Mouse (Mus musculus) spleen, adult 12 weeks (tissue): ENCODE measurements around the gene Fto.

ENCODE experiments used
- DNase-seq: peaks from one replicate; pipeline ENCODE4 v3.0.0; 2022; ENCODE audit warnings: low spot score

Gene Fto

DNA sequence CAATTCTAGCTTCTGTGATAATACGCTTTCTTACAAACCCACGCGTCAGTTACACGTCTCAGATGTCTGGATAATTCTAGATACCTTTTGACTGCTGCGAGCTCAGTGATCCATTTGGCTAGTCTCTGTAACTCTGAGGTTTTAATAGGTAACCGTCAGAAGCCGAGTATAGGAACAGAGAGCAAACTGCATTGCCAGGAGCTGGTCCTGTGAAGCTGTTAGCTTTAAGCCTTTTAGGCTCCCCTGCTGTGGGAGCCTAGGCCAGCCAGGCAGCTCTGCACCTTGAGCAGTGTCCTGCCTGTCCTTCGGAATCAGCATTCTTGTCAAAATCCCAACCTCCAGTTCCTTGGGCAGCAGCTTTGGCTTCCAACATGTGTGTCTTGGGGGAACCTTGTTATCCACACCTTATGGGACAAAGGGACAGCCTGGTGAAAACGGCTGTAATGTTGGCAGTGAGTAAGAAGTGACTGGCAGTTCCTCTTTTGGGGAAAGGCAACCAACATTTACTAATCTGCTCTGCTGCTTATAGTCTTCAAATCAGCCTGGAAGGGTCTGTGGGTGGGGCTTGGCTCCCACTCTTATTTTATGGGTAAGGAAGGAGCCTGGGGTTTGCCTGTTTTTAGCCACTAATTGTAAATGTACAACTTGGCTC, 77.2 kb downstream of the Fto start:
- DNase-seq: no peak

DNA sequence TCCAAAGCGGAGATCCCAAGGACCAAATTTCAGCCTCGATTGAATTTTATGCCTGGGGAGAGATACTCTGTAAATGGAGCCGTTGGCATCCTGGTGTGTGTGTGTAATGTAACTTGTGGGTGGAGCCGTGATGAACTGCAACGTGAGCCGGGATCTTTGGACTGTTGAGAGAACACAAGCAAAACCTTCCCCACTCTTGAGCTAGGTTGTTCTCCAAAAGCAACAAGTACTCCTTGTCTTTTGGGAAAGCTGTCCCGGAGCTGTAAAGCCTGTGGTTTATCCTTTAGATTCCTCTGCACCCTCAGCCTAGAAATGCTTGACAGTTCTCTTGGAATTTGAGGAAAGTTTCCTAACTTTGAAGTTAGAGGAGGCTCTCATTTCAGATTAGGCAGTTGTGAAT, 78.9 kb downstream of the Fto start:
- DNase-seq: no peak

DNA sequence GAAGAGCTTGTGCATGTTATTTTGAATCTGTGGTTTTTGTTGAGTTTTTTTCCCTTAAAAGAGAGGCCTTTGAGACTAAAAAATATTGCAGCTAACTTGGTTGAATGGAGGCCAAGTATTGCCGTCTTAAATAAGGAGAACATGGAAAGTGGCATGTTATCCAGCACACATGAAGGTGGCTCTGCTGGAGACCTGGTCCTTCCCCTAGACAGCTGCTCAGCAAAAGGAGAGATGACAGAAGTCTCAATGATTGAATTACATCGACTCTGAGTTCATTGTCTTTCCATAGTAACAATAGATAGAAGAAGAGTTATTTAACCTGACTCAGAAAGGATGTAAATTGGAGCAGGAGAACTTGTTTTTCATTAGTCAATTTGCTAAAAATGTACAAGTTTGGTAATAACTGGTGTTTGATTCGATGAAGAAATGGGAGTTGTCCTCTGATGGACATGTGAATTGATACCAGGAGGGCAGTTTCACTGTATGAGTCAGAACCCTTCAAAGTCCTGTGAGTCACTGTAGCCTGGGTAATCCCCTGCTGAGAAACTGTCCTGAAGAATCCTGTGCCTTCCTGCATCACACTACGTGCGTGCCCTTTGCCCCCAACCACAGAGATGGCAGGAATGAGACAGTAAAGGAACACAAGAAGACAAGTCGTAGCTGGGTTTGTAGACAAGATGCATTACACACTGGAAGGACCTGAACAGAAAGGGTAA, 82.2 kb downstream of the Fto start:
- no peak for DNase-seq

DNA sequence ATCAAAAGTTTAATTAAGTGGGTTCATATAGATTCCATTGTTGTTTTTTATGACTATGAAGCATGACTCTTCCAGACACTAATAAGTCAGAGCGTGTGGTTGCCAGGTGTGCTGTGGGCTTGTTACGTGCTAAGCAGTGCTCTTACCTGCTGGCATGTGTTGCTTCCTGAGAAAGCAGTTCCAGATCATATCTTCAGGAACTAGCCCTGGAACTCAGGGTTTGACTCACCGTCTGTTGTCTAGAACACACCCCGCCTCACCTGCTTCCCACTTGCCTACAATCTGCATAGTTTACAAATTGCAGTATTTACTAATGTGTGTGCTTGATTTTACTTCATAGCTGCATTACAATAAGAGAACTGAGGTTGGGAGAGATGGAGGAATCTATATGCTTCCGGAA, 84.7 kb downstream of the Fto start:
- DNase-seq: no peak

DNA sequence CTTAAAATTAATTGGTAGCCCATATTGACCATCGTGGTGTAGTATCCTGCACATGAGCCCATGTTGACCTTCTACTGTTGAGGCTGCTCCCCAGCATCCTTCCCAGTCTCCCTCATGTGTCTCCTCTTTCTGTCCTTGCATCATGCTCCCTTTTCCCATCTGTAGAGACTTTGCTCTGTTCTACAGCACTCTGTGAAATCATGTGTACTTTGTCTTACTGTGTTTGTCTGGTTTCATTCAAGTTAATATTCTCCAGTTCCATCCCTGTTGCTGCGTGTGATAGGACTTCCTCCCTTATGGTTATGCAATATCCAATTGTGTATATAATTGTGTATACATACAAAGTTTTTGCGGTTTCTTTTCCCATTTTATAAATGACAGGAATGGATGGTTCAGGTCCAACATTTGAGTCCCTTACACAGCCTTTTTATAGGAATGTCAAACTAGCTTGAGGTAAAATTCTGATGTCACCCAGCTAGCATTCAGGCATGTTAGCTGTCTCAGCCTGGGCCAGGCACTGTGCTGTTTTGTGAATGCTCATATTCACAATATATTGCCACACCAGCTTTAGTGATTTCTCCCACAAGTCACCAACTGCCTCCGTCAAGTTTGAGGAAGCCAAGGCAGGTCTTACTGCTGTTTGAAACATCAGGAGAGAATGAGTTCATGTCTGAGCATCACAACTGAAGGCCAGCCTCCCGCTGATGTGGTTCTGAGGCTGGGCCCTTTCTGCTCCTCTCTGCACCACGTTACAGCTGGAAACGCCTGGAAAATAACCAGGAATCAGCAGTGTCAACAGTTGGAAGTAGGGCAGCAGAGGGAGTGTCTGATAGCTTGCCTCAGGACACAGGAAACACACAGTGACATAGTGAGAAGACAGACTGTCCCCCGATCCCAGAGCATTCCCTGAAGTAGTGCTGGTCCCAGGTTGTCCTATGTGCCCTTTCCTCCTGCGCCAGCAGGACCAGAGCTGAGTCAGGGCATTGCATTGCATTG, 90.0 kb downstream of the Fto start:
- DNase-seq: no peak

DNA sequence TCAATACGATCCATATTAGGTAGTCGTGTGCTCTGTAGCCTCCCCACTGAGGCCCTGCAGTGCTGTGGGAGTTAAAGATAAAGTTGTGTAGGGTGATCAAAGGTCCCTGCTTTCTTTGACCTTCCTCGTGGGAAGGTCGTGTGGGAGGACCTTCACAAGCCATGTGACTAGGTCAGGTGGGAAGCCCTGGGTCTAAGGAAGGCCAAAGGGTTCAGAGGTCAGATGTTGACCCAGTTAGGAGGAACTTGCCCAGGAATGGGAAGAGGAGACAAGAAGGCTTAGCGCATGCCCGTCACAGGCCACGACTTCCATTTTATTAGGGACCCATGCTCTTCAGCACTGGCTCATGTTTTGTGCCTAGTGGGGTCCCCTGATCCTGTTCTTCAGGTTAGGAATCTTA, 91.0 kb downstream of the Fto start:
- no peak for DNase-seq

DNA sequence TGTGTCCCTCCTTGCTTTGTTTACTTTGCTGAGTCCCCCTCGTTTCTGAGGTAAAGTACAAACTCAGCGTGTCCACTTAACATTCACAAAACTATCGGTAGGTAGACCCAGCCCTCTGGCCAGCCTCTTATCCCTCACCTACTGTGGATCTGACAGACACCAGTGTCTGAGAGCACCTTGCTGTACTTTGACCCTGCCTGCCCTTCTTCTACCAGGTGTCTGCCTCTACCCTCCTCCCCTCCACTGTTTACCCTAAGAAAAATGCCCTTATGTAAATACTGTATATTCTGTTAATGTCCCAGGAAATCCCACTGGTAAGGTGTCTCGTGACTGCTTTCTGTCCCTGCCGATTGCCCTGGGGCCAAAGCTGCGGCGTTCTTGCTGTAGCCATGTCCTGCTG, 91.8 kb downstream of the Fto start:
- no peak for DNase-seq

DNA sequence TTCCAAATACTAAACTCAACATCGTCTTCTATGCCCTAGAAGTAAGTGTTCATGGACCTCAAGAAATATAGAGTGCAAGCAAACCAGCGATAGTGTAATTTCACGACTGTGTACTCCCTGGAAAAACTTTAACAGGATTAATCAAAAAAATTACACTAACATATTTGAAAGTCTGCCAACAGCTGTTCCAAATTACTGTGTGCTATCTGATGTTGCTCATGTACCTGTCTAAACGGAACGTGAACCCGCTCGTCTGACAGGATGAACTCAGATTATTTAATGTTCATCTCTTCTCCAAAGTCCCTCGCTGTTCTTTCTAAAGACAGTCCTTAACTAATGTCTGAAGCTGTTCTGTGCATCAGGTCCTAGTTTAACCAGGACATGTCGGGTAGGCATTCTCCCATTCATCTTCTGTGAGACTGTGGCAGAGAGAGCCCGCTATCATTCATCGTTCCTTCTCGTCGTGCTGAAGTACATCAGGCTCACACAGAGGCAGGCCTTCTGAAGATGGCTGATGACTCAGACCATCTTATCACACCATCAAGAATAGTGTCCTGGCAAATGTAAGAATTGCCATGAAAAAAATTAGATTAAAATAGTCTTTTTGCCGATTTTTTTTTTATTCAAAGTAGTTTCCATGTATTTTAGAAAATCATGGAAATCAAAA, 93.4 kb downstream of the Fto start:
- no peak for DNase-seq

DNA sequence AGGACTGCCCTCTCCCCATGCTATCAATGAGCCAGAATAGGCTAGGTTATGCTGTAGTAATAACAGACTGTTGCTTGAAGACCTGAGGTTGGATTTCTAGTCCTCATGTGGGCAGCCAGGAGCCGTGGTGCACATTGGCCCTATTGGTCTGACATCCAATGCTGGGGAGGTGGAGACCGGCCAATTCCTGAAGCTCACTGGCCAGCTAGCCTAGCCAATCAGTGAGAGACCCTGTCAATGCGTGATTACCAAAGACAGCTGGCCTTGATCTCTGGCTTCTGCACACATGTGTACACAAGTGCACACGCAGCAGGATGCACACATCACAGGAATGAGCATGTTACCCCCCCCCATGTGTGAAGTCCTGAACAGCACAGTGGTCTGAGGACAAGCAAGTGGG, 94.6 kb downstream of the Fto start:
- no peak for DNase-seq

DNA sequence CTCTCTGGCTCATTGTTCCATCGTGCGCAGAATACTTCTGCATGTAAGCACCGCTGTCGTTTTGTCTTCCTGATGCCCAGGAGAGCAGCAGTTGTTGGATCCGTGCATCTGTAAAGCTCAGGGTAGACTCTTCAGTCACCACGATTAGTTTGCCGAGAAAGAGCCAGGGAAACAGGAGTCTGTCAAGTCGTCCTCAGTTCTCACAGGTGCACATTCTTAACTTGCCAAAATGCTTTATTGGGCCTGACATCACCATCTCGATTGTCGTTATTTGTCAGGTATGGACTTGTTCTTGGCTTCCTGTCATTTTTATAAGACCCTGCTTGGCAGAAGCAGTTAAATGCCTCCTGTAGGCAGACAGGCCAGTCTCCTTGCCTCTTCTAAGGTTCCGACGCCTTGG, 96.7 kb downstream of the Fto start:
- DNase-seq: no peak

DNA sequence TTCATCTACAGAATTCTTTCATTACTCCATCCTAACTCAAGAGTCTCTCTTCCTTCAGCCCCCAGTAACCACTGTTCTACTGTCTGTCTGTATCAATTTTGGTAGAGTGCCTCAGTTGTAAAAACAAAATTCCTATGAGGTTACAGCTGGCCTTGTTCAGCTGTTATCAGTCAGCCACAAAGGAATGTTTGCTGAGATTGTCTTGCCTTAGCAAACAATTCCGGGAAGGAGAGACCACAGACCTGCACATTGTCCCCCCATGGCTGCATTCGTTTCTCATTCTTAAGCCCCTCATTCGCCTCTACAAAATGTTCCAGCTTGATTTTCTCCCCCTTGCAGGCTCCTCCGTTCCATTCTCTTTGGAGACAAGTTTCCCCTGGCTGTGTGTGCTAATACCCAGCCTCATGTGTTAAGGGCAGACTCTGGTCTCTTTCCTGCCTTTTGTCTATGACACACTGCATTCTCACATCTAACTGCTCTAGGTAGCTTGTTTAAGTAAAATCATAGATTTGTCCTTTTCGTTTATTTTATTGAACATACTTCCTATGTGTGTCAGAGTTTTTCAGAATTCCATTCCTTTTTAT, 111.3 kb downstream of the Fto start:
- no peak for DNase-seq

DNA sequence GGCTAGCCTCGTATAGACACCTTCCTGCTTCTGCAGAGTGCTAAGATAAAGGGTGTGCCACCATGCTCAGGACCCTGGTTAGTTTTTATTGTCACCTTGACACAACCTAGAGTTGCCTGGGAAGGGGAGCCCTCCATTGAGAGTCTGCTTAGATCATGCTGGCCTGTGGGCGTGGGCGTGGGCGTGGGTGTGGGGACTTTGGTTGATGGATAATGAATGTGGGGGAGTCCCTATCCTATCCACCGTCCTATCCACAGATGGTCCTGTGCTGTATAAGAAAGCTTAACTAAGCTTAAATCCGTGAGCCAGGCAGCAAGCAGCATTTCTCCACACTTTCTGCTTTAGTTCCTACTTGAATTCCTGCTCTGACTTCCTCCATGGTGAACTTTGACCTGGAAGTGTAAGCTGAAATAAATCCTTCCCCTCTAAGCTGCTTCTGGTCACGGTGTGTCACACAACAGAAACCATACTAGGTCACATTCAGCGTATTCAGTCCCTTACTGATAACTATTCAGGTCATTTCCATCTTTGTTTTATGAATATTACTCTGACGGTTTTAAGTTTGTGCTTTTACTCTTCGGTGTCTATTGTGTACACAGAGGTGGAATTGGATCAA, 112.0 kb downstream of the Fto start:
- DNase-seq: no peak

DNA sequence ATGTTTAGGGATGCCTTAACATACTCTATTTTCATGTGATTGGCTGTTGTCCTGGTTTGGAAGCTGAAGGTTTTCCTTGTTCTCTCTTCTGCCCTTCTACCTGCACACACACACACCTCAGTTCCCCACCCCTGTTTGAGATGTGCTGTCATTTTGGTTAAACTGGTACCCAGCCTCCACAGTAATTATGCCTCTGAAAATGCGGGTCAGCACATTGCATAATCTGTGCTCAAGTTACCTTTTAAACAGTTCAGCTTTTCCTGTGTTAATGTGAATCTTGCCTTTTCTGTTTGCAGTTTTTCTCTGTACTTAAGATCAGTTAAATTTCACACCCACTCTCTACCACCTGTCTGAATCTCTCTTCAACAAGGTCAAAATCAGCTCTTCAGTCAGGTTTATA, 113.2 kb downstream of the Fto start:
- DNase-seq: no peak

DNA sequence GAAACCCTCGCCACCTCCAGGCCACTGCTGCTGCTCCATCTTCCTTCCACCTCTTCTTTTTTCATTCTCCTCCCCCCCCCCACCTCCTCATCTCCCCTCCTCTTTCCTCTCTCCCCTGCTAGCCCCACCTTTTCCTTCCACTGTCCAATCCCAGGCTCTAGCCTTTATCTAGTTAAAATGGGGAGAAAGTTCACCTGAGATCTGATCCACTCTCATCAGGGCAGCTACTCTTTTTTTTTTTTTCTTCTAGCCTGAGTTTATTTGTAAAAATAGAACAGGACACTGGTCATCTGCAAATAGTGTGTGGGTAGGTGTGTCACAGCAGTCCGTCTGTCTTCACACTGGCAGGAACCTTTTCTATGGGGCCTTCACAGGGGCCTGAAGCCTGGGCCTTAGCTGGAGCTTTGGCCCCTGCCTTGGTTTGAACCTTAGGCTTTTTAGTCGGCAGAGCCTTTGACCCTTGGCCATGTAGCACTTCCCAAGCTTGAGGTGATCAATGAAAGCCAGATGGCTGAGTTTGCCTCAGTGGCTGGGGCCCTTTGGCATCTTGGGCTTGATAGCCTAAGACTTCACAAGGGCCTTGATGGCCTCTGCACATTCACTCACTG, 117.1 kb downstream of the Fto start:
- DNase-seq: no peak

DNA sequence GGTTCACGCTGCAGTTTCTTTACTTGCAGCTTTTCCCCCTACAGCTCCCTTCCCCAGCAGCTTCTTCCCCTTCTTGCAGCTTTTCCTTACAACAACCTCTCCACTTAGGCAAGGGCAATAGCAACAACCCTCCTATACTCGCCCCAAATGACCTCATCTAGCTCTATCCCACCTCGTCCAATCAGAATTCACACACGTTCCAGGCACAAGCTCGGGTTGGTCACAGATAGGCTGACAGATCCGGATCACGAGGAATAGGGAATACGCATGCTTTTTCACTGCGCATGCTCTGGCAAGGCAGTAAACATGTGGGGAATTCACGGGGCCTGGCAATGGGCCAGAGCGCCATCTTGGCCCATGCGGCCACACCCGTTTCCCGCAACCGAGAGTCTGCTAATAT, 122.7 kb downstream of the Fto start:
- no peak for DNase-seq

DNA sequence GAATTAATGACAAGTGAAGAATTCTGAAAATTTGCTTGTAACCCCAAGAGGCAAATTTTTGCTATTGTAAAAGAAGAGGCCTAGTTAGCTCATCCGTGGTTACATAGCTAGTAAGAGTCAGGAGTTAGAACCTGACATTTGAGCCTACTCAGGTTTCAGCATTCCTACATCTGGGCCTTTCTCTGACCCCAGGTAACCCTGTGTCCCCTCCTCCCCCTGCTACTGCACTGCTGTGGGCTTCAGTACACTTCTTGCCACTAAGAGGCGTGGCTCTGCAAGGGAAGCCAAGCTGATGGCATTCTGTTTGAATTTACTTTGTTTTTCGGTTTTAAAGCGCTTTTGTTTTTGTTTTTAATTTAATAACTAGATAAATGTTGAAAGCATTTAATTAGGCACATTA, 130.6 kb downstream of the Fto start:
- no peak for DNase-seq

DNA sequence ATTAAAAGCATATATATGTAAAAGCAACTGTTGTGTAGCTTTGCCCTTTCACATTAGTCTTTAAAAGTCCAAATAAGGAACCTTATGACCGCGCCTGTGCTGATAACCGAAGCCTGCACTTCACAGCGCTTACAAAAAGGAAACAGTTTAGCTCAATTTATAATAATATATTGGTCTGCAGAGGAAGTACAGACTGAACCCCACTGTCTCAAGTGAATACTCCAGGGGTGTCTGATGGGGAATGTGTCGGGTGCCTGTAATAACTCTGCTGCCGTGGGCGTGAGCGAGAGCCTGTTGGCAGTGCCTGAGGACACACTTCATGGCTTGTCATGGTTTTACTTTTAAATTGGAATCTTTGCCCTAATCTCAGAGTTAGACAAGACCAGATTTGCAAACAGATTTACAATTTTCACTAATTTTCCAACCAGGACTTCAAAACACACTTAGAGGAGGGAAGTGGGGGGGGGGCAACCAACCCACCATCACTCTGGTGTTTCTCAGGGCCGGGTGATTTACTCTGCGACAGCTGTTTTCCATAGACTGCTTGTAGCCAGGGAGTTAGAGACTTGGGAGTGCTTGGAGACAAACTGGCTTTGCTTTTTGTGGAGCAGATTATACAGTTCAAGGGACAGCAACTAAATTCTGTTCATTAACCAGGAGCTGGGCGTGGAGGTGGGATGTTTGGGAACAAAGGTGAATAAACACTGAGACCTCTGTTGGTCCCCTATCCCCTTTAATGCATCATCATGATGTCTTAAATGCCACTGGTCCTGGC, 131.5 kb downstream of the Fto start:
- no peak for DNase-seq

DNA sequence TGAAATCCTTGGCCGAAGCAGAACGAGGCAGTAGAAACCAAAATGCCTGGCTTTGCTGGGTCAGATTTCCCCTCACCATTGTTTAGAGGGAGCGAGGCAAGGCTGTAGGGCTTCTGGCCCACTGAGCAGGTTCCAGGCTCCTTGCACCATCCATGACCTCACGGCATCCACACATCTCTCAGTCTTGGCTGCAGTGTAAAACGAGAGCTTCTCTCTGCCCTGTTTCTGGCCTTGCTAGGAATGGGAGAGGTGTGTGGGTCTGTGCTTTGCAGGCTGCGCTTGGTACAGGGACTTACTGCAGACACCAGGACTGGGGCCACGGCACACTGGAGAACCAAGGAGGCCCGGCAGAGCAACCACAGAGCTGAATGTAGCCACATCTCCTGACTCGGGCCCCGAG, 132.2 kb downstream of the Fto start:
- DNase-seq: no peak

DNA sequence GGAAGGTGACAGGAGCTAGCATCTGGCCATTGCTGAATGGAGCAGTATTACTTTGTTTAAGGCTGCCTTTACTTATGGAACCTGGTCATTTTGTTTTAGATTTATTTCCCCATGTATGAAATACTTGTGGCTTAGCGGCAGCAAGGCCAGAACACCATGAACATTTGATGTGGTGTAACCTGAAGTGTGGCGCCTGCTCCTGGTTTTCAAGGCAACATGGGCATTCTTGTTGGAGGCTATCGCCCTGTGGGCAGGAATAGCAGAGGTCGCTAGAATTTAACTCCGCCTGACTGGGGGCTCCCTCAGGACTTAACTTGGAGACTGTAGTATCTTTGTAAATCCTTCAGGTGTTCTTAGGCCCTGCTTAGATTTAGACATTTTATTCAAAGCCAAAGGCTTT, 132.7 kb downstream of the Fto start:
- DNase-seq: no peak

DNA sequence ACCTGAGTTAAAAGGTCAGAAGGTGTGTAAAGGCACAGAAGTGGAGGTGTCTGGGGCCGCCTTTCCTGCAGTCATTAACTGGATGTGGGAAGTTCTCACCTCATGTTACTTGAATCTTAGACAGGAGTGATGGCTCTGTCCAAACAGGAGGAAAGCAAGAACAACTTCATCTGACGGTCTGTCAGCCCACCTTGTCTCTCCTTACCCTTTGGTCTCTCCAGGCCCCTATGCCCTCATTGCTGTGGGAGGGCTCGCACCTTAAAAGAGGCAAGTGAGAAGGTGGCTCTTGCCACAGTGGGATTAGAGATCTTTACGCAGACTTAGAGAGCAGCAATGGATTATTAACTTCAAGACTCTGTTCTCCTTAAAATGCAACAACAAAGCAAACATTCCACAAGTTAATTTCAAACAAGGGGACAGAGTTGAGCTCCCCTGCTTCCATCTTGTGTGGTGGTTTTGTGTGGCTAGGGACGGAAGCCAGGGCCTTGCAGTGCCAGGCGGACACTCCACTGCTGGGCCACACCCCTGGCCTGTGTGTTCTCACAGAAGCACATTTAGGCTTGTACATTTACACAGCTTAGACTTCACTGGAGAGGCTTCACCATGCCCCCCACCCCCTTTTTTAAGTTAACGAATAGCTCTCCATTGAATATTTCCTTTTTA, 135.5 kb downstream of the Fto start:
- DNase-seq: no peak
